Mouse (Mus musculus): ENCODE measurements around the gene Gm10840. TPM values are rescaled to one million over a fixed set of nuclear protein-coding genes. Genes with fewer than 3 reads are reported as not detected.

The Gm10840 gene
- total and polyA plus RNA-seq, 2 experiments from 2014 or later = not detected

DNA sequence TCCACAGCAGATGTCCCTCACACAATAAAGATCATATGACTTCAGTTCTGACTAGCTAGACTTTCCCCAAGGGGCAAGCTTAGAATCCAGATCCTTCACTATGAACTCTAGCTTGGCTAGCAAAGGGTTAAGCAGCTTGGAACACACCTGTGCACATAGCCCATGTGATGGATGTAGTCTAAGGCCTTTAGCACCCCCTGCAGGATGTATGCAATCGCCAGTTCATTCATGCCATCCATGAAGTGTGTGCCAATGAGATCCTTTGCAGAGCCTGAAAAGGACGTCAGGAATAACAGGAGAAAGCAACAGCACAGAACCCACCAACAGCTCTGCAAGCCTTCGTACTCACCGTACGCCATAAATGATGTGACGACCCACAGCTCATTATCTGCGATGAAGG, 10.2 kb downstream of the Gm10840 start:
- Histone ChIP-seq H3K4me1 (ENCODE audit: insufficient read depth, low read length) (no peaks in the 10 kb centered on the region), H3K36me3 (ENCODE audit: insufficient read depth, low read length) (peaks cover 21% of the 10 kb centered on the region; the same call in 1 of the 2 replicates), H3K9ac (replicated peaks; ENCODE audit: low read length) (no peak overlapping the region), H3K4me2 (ENCODE audit: low read depth, low read length) (no peak overlapping the region), H3K9me3 (ENCODE audit: low read length) (no peaks in the 10 kb centered on the region), H3K27me3 (ENCODE audit: insufficient read depth, low read length) (no peaks in the 10 kb centered on the region), H3K4me3 (ENCODE audit: low read length) (no peak overlapping the region), H3K27ac (no peak overlapping the region)
- ATAC-seq (no peak), DNase-seq (ENCODE audit: low spot score) (peak; percentile 58)
- peak; percentile 63 for TF ChIP-seq CTCF (IDR thresholded peaks at IDR 0.05; ENCODE audit: low read depth)
- WGBS = 83% methylated on average over 7 of the region's 7 CpGs

DNA sequence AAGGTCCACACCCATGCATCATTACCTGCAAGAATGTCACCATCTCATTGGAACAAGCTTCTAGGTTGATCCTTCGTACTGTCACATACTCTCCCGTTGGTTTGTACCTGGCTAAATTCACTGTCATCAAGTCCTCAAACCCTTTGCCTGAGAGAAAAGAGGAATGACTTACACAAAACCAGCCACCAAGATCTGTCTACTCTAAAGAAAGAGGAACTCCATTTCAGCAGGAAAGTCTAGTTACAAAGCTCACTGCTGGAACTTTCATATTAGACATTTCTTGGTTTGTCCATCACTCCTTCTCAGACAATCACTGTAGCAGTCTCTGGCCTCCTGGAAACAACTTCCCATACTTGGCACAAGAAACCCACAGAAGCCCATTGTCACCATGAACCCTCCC, 12.6 kb downstream of the Gm10840 start:
- DNase-seq (ENCODE audit: low spot score) (no peak), ATAC-seq (no peak)
- WGBS = 98% methylated on average over 2 of the region's 2 CpGs

GRCm38 (mm10) chr11:106174372-106174771, 13.7 kb downstream of the Gm10840 start:
- Histone ChIP-seq H3K27ac (no peak overlapping the region), H3K4me2 (ENCODE audit: low read depth, low read length) (no peak overlapping the region), H3K9me3 (ENCODE audit: low read length) (no peaks in the 10 kb centered on the region), H3K9ac (replicated peaks; ENCODE audit: low read length) (no peak overlapping the region), H3K4me3 (ENCODE audit: low read length) (no peak overlapping the region), H3K4me1 (ENCODE audit: insufficient read depth, low read length) (no peaks in the 10 kb centered on the region), H3K36me3 (ENCODE audit: insufficient read depth, low read length) (peaks cover 7% of the 10 kb centered on the region; the same call in 1 of the 2 replicates), H3K27me3 (ENCODE audit: insufficient read depth, low read length) (no peaks in the 10 kb centered on the region)
- DNase-seq (ENCODE audit: low spot score) (no peak), ATAC-seq (no peak)
- no peak for TF ChIP-seq CTCF (IDR thresholded peaks at IDR 0.05; ENCODE audit: low read depth)
- 74% methylated on average over 5 of the region's 5 CpGs for WGBS

More for the DNA sequence above, 12.6 kb downstream of the Gm10840 start:
- H3K4me3 ChIP-seq (ENCODE audit: low read length) = no peak overlapping the region
- no peaks in the 10 kb centered on the region for H3K4me1 ChIP-seq (ENCODE audit: insufficient read depth, low read length)
- H3K27me3 ChIP-seq (ENCODE audit: insufficient read depth, low read length) = no peaks in the 10 kb centered on the region
- TF ChIP-seq CTCF (IDR thresholded peaks at IDR 0.05; ENCODE audit: low read depth) = no peak
- H3K27ac ChIP-seq = no peak overlapping the region
- no peak overlapping the region for H3K9ac ChIP-seq (replicated peaks; ENCODE audit: low read length)
- no peak overlapping the region for H3K4me2 ChIP-seq (ENCODE audit: low read depth, low read length)
- peaks cover 11% of the 10 kb centered on the region; the same call in 1 of the 2 replicates for H3K36me3 ChIP-seq (ENCODE audit: insufficient read depth, low read length)
- H3K9me3 ChIP-seq (ENCODE audit: low read length) = no peaks in the 10 kb centered on the region

DNA sequence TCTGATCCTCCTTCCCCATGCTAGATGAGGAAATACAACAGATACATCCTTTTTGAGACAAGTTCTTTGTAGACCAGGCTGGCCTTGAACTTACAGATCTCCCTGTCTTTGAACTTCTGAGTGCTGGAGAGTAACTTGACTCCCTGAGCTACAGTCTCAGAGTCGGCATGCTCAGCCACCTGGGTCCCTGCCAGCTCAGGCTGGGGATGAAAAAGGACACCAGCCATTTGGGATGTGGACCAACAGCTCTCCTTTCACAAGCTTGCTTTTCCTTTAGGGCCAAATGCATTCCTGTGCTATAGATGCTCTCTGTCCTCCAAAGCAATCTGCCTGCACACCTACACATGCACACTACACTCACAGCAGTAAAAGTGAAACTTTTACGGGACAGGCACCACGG, 14.4 kb downstream of the Gm10840 start:
- TF ChIP-seq CTCF (IDR thresholded peaks at IDR 0.05; ENCODE audit: low read depth) = no peak
- H3K4me1 ChIP-seq (ENCODE audit: insufficient read depth, low read length) = no peaks in the 10 kb centered on the region
- DNase-seq (ENCODE audit: low spot score) (no peak), ATAC-seq (no peak)
- no peaks in the 10 kb centered on the region for H3K27me3 ChIP-seq (ENCODE audit: insufficient read depth, low read length)
- no peak overlapping the region for H3K4me2 ChIP-seq (ENCODE audit: low read depth, low read length)
- H3K9me3 ChIP-seq (ENCODE audit: low read length) = no peaks in the 10 kb centered on the region
- no peak overlapping the region for H3K9ac ChIP-seq (replicated peaks; ENCODE audit: low read length)
- H3K4me3 ChIP-seq (ENCODE audit: low read length) = no peak overlapping the region
- no peak overlapping the region for H3K27ac ChIP-seq
- 69% methylated on average over 3 of the region's 3 CpGs for WGBS
- peaks cover 4% of the 10 kb centered on the region; the same call in 1 of the 2 replicates for H3K36me3 ChIP-seq (ENCODE audit: insufficient read depth, low read length)

DNA sequence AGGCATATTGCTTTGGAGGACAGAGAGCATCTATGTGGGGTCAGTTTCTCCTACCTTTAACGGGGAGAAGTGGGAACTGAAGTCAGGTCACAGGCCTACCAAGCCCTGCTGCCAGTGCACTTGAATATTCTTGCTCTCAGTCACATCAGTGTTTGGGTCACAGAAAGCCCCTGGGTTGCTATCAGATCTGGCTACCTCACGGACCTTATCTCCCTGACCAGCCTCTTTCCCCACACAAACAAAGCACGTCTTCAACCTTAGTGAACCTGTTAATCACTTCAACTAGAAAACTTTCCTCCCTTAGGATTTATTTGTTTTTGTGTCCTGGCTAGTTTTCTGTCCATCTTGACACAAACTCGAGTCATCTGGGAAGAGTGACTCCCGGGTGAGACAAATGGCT, 15.7 kb downstream of the Gm10840 start:
- Histone ChIP-seq H3K27ac (no peak overlapping the region), H3K4me2 (ENCODE audit: low read depth, low read length) (no peak overlapping the region), H3K36me3 (ENCODE audit: insufficient read depth, low read length) (no peaks in the 10 kb centered on the region), H3K9ac (replicated peaks; ENCODE audit: low read length) (no peak overlapping the region), H3K4me1 (ENCODE audit: insufficient read depth, low read length) (no peaks in the 10 kb centered on the region), H3K27me3 (ENCODE audit: insufficient read depth, low read length) (no peaks in the 10 kb centered on the region), H3K9me3 (ENCODE audit: low read length) (no peaks in the 10 kb centered on the region), H3K4me3 (ENCODE audit: low read length) (no peak overlapping the region)
- ATAC-seq (no peak), DNase-seq (ENCODE audit: low spot score) (no peak)
- no peak for TF ChIP-seq CTCF (IDR thresholded peaks at IDR 0.05; ENCODE audit: low read depth)
- 93% methylated on average over 5 of the region's 5 CpGs for WGBS

DNA sequence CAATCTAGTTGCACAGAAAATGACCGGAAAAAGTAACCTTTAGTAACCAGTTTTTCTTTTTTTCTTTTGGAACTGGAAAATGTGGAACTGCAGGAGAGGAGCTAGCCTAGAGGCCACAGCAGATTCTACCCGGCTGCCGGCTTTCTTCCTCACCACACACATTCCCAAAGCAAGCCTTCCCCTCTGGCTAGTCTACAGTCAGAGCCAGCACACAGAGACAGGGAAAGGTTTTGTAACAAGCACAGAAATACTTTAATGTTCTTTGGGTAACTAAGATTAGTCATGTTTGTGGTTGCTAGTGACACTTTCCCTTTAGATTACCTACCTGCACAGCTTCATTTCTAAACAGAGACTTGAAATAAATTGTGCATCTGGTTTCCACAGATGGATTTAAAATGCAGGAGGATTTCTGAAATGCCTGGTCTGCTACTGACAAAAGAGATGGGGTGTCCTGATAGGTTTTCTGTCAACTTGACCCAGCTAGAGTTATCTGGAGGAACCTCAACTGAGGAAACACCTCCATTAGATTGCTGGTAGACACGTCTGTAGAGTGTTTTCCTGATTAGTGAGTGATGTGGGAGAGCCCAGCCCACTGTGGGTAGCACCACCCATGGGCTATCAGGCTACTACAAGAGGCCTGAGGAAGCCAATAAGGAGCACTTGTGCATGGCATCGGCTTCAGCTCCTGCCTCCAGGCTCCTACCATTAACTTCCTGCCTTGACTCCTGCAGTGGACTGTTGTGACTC, 17.6 kb downstream of the Gm10840 start:
- H3K9me3 ChIP-seq (ENCODE audit: low read length) = no peaks in the 10 kb centered on the region
- H3K9ac ChIP-seq (replicated peaks; ENCODE audit: low read length) = no peak overlapping the region
- TF ChIP-seq CTCF (IDR thresholded peaks at IDR 0.05; ENCODE audit: low read depth) = no peak
- 78% methylated on average over 5 of the region's 5 CpGs for WGBS
- ATAC-seq = no peak
- no peak overlapping the region for H3K4me2 ChIP-seq (ENCODE audit: low read depth, low read length)
- no peak overlapping the region for H3K4me3 ChIP-seq (ENCODE audit: low read length)
- 0 out of 2 replicates have a peak, but pooled peaks cover 4% of the 10 kb centered on the region for H3K36me3 ChIP-seq (ENCODE audit: insufficient read depth, low read length)
- no peaks in the 10 kb centered on the region for H3K27me3 ChIP-seq (ENCODE audit: insufficient read depth, low read length)
- DNase-seq (ENCODE audit: low spot score) = no peak
- H3K27ac ChIP-seq = no peak overlapping the region
- H3K4me1 ChIP-seq (ENCODE audit: insufficient read depth, low read length) = no peaks in the 10 kb centered on the region

Measured in hindbrain, postnatal 0 days (tissue).